Mouse (Mus musculus): Measurements from ENCODE around the gene Depdc1b. TPM values are rescaled to one million over a fixed set of nuclear protein-coding genes. Genes with fewer than 3 reads are reported as not detected.

Gene Depdc1b
- total RNA-seq, 2 experiments from 2014 or later, result 16.0 to 29.3 TPM

DNA sequence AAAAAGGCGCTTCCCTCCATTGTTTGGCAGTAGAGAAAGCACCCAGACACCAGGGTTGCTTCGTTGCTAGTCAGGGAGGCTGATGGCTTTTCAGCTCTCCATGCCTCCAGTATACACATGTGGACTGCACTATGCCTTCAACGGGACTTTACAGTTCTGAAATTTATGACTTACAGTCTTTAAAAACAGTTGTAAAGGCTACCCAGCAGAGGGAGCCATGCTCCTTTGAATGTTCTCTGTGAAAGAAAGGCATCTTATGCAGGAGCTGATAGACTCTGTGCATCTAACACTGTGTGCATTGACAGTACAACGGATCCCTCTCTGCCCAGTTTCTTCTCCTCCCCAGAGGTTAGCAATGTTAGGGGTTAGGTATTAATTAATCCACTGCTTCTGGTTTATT is 30.9 kb downstream of the Depdc1b start:
- peak; percentile 44 for ATAC-seq (replicated peaks; ENCODE audit: poor library complexity, severe bottlenecking)

DNA sequence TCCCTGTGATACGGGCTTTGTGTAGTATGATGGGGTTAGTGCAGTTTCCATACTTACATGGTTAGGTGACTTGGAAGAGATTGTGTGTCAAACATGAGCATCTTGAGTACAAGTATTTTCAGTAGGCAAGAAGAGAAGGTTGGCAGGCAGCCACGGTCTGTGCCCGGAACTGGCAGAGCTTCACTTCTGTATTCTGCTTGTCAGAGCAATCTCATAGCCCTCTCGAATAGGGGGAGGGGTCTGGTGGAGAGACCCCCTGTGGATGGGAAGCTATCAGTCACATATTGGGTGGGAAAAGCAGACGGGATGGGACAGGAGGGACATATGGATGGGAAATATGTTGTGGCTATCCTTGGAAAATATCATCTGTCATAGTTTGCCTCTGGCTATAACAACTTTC is 33.5 kb downstream of the Depdc1b start:
- ATAC-seq (replicated peaks; ENCODE audit: poor library complexity, severe bottlenecking), result no peak

DNA sequence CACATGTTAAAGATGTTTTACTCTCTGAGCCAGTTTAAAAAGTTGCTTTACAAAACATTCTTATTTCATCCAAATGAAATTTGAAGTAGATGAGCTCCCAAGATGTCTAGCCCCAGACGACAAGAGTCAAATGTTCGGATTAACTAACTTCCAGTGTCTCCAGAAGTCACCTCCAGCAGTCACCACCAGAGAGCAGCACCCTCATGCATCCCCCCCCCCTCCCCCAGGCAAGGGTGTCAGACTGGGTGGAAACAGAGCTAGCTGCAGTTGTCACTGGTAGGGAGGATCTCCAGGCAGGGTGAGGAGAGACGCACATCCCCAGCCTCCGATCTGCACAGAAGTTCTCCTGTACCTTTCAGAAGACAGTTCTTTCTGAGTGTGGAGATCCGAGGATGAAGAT is 37.6 kb downstream of the Depdc1b start:
- ATAC-seq (replicated peaks; ENCODE audit: poor library complexity, severe bottlenecking), result no peak

DNA sequence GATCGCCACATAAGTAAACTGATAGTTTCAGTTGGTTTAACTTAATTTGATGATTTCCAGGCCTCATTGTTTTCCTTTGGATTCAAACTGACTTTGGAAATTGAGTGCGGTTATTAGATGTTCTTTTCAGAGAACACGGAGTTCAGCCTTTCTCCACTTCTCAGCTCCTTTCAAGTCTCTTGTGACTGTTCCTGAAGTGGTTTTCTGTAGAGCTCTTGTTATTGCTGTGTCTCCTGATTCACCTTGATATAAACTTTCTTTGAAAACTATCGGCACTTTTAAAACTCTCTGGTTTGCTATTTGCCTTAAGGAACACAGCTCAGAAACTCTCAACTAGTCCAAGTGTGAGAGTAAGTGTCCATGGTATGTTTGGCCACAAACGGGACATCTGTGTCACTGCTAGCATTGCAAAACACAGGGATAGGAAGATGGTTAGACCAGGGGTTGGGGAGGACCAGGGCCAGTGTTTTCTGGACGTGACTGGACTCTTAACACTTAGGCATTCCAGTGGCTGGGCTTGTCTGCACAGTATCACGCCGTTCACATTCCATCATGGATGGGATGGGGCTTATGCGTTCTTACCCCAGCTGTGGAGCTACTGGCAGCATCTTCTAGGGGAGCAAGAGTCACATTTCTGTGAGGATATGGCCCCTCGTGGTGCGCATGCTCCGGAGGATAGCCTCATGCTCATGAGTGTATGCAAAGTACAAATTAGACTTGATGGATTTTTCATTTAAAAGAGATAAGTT is 38.8 kb downstream of the Depdc1b start:
- ATAC-seq (replicated peaks; ENCODE audit: poor library complexity, severe bottlenecking), result no peak

DNA sequence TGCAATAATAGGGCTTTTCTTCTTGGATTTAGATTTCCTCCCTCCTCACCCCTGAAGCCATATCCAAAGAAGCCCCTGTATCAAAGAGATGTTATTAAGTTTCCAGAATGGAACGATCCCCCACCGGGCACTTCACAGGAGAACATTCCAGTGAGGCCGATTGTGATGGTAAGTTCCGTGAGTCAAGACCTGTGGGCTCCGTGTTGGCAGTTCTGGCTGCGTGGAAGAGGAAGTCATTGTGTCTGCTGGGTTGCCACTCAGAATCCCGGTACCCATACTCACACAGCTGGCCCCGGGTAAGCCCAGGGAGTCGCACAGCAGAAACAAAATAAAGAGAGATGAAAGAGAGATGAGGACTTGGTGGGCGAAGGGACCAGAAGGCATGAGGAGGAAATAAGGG is 41.2 kb downstream of the Depdc1b start:
- ATAC-seq (replicated peaks; ENCODE audit: poor library complexity, severe bottlenecking), result no peak

DNA sequence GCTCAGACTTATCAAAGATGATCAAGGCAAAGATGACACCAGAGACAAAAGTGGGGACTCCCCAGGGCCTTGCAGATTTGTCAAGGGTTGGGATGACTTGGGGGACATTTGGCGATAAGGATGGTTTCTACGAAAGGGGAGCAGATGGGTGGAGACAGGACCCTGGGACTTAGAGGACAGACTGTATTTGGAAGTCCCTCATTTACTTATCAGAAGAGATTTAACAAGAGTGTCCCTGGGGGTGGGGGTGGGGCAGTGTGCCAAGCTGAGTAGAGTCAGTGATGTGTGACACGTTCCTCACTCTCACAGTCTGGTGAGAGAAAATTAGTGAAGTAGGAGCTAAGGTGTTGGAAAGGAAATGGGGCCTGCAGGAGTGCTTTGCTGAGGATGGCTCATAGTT is 42.1 kb downstream of the Depdc1b start:
- ATAC-seq (replicated peaks; ENCODE audit: poor library complexity, severe bottlenecking), result no peak

DNA sequence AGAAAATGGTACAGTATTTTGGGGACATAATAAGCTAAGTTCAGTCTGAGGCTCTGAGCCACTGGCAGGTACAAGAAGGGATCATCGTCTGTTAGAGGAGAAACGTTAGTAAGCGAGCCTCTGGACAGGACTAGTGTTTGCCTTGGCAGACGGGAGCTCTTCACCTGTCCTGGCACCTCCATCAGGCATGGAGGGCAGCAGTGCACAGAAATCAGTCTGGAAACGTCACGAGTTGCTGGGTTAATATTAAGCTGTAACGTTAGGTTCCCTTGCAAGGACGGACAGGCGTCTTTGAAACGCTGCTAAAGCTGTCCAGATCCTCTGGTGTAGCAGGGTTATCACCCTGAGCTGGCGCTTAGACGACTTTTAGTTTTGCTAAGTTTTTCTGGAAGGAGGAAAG is 51.4 kb downstream of the Depdc1b start:
- ATAC-seq (replicated peaks; ENCODE audit: poor library complexity, severe bottlenecking), result no peak

DNA sequence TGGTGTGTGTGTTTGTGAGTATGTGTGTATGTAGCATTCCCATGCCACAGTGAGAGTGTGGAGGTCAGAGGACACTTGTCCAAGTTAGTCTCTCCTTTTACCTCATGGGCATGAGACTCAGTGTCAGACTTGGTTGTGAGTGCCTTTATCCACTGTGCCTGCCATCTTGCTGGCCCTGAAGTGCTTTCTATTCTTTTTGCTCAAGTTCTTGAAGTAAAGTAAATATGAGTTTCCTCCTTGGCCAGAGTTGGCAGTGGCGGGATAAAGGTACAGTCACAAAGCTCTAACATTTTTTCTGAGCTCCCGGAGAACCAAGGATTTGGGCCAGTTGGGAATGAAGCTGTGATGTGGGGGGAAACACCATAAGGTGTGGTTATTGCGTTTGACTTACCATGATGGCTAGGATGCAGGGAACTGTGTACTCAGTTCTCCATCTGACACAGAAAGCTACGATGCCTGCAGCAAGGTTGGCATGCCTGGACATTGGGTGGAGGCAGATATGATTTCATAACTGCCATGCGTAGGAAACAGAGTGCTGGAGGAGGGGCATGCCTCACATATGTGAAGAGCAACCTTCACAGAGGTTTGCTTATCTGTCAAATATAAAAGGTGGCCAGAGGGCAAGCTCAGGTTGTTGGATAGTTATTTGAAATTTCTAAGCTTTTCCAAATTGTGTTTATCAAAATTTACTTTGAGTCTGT is 54.3 kb downstream of the Depdc1b start:
- no peak for ATAC-seq (replicated peaks; ENCODE audit: poor library complexity, severe bottlenecking)

DNA sequence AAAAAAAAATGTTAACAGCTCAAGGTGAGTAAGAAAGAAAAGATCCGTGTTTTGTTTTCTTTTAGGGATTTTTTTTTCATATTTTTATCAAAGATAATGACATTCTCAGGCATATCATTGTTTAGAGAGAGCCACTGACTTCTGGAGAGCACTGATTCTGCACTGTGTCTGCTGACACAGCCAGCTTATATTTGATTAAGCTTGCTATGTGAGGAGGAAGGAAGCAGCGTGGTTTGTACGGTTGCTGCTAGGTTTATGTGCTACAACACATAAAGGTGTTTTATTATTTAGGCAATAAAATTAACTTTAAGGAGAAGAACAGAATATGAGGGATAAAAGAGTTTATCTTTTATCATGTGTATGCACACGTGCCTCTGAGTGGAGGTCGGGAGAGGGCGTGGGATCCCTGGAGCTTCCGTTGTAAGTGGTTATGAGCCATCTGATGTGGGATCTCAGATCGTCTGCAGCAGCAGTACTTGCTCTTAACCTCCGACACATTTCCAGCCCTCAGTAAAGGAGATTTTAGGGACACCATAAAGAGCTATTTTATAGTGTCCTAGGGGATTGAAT is 55.3 kb downstream of the Depdc1b start:
- ATAC-seq (replicated peaks; ENCODE audit: poor library complexity, severe bottlenecking), result no peak

DNA sequence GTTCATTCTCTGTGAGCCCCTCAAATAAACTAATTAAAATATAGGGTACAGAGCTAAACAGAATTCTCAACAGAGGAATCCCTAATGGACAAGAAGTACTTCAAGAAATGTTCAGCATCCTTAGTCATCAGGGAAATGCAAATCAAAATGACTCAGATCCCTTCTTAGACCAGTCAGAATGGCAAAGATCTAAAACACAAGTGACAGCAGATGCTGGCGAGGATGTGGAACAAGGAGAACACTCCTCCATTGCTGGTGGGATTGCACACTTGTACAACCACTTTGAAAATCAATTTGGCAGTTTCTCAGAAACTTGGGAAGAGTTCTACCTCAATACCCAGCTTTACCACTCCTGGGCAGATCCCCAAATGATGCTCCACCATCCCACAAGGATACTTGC is 57.1 kb downstream of the Depdc1b start:
- no peak for ATAC-seq (replicated peaks; ENCODE audit: poor library complexity, severe bottlenecking)

DNA sequence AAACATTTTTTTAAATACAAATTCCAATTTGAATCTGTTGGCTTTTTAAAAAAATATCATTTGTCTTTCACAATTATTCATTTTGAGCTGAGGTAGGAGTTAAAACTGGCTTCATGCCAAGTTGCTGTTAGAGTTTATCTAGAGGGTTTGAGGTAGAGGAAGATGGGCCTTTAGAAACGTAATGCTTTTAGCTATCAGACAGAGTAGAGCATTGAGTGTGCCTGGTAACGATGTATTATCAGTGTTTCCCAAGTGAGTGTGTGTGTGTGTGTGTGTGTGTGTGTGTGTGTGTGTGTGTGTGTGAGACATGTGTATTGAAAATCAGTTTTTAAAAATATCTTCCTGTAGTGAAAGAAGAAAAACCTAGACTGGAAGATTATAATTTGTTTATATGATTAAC is 60.5 kb downstream of the Depdc1b start:
- ATAC-seq (replicated peaks; ENCODE audit: poor library complexity, severe bottlenecking), result no peak

DNA sequence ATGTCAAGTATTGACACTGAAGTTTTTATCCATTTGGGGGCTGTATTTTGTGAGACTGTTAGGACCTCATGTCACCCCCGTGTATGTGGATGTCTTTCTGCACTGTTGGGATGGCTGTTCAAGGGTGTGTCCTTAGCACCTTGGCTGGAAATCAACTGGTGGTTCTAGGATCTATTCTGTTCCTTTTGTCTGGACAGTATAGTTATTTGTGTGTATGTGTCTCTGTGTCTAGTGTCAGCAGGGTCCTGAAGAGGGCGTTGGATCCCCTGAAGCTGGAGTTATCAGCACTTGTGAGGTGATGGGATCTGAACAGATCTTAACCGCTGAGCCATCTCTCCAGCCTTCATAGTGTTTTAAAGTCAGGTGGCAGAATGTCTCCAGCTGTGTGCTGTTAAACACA is 65.0 kb downstream of the Depdc1b start:
- no peak for ATAC-seq (replicated peaks; ENCODE audit: poor library complexity, severe bottlenecking)

DNA sequence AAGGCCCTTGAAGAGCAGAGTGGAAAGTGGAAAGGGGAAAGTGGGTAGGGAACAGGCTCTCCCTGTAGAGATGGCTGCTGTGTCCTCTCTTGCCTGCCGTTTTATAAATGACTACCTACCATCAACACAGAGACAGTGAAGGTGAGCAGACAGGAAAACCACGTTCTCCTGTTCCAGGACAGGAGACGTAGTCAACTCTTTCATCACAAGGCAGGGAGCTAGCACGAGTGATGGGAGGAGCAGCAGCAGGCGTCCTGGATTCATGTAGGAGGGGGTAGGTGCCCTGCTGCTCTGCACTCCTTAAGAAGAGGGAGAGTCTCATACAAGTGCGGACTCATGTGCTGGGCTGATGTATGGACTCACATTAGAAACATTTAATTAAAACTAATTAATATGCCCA is 66.9 kb downstream of the Depdc1b start:
- ATAC-seq (replicated peaks; ENCODE audit: poor library complexity, severe bottlenecking), result no peak

DNA sequence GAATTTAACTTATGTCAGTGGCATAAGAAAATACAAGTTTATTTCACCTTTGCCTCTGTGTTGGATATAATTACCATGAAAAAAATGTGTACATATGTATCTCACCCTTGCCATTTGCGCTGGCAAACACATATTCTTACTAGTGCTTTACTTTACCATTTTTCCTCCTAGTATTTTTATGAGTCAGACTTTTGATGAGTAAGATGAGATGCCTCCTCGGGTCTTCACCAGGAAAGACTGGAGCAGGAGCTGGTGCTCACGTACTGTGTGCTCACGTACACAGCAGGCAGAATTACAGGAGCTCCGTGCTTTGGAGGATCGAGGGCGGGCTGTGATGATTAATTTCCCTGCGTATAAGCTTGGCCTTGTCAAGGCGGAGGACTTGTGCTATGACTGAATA is 69.9 kb downstream of the Depdc1b start:
- no peak for ATAC-seq (replicated peaks; ENCODE audit: poor library complexity, severe bottlenecking)

DNA sequence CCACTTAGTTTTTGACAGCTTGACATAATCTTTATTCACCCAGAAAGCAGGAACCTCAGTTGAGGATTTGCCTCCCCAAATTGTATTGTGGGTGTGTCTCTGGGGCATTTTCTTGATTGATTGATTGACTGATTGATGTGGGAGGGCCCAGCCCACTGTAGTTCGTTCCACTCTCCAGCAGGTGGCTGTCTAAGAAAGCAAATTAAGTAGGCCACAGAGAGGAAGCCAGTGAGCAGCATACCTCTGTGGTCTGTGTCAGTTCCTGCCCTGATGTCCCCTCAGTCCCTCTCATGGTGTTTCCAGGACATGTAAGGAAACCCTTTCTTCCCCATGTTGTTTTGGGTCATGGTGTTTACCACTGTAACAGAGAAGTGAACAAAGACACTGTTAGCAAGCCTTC is 74.4 kb downstream of the Depdc1b start:
- ATAC-seq (replicated peaks; ENCODE audit: poor library complexity, severe bottlenecking), result peak; percentile 97

DNA sequence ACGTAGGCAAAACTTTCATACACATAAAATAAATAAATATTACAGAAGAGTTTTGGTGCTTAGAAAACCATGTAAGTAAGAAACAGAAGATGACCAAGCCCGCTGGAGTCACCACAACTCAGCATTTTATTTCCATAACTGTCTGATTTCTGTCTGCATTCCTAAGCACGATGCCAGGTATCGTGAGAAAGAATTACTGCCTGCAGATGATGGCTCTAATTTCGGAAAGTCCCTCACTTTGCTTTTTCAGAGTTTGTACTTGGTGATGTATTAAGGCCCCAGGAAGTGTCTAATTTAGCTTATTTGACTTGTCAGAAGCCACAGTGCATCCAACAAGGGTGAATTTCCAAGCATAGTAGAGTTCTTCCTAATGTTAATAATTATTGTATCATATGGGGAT is 87.1 kb downstream of the Depdc1b start:
- ATAC-seq (replicated peaks; ENCODE audit: poor library complexity, severe bottlenecking), result no peak

DNA sequence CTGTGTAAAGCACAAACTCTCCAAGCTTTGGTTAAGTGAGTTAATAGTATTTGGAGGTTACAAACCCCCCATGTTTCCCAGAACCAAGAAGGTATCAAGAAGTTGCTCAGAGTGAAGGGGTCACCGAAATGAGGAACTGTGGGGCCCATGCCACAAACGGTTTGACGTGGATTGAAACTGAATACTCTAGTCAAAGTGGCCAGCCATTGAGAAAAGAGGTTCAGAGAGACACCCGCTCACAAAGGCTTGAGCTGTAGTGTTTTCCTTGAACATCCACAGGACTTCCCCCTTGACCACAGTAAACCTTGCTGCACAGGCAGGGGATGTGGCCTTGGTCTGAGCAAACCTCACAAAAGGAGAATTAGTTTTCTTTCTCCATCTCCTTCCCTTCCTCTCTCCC is 88.2 kb downstream of the Depdc1b start:
- peak; percentile 94 for ATAC-seq (replicated peaks; ENCODE audit: poor library complexity, severe bottlenecking)

DNA sequence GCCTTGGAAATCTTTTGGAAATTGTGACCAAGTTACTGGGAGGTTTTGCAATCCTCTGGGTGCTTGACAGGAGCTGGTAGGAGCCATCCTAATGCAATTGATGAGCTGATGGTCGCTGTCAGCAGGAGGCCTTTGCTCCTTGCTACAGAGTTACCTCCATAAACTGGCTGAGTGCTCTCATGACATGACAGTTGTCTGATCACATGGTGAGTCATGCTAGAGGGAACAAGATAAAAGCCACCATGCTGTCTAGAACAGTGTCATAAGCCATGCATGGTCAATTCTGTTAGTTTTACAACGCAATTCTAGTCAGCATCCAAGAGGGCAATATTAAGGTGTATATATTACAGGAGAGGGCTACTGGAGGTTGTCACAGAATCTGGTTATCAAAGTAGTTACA is 99.3 kb downstream of the Depdc1b start:
- ATAC-seq (replicated peaks; ENCODE audit: poor library complexity, severe bottlenecking), result no peak

DNA sequence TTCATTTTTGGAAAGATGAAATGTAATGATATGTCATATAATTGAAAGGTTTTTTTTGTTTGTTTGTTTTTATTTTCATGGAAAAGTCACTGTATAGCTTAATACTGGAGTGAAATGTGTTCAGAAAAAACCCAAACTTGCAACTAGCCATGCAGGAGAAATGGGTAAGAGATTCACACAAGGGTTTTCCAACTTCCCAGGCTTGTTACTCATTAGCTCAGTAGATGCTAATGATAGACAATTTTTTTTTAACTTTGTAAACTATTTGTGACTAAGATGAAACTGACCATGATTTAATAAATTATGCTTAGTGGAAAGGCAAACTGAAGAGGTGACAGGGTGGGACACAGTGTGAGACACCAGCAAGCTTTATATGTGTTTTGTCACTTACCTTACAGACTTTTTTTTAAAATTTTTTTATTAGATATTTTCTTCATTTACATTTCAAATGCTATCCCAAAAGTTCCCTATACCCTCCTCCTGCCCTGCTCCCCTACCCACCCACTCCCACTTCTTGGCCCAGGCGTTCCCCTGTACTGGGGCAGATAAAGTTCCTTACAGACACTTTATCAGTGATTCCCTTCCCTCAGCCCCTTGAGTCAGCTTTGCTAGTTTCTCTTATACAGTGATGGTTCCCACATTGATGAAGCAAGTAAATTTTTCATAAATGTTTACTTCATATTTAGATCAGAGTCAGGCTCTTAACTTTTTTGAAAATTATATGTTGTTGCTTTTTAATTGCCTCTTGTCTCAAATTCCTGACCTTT is 102.8 kb downstream of the Depdc1b start:
- ATAC-seq (replicated peaks; ENCODE audit: poor library complexity, severe bottlenecking), result no peak

DNA sequence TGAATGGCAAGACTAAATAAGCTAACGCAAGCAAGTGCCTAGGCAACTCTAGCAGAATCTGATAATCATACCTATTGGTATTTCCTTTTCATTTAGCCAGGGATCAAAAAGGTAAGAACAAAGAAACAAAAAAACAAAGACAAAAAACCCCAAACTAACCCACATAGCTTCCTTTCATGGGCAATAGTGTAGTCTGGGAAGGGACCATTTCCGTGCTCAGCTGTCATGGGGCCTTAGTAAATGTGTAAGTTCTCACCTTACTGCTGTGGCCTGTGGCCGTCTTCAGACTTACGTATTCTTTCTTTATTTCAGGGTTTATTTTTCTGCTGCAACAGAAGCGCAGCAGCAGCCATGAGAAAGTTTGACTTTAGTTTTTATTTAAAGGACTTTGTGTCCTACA is 110.2 kb downstream of the Depdc1b start:
- no peak for ATAC-seq (replicated peaks; ENCODE audit: poor library complexity, severe bottlenecking)

DNA sequence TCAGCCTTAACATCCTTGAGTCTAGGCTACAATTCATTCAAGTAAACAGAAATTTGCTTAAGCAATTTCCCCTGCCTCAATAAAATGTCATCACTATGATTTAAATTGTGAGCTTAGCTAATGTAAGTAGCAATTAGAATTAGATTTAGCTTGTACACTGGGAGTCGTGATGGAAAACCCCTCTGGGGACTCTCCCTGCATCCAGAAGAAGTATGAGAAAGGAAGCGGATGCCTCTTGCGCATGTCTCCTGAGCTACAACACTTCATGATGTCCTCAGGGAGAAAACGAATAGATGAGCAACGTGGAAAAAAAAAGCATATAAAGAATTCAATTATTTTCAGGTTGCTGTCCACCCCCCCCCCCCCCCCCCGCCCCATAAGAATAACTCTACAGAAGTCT is 112.7 kb downstream of the Depdc1b start:
- ATAC-seq (replicated peaks; ENCODE audit: poor library complexity, severe bottlenecking), result no peak
